Mouse (Mus musculus) adrenal gland, adult 2 months (tissue): ENCODE data around the gene Olfr52. TPM values are rescaled to one million over a fixed set of nuclear protein-coding genes. Genes with fewer than 3 reads are reported as not detected.
"Not testable (repeated sequence)": the region's sequence is repeated elsewhere in the genome, so short reads cannot be mapped to it uniquely, and the experiment has no call there.

Experiments used
- DNase-seq: peaks from one replicate; pipeline ENCODE4 v3.0.0; 2021
- long read RNA-seq: library from polyadenylated mRNA; stranded (forward); transcript quantifications from one replicate; pipeline ENCODE4 v2.0.0, GENCODE M21; 2021
- polyA plus RNA-seq: library from polyadenylated mRNA; depleted of rRNA; stranded (reverse); fragments of >200 nt; gene quantifications from 2 replicates; pipeline ENCODE4 v1.2.3, GENCODE M21; 2012; rRNA removed
- total RNA-seq, 2 experiments: library from RNA; stranded (reverse); gene quantifications; 2 replicates each; pipeline ENCODE4 v1.2.3; 2021

Olfr52 gene
- total RNA-seq (not detected), polyA plus RNA-seq (not detected in 2 replicates)
- long read RNA-seq = 0 reads

GRCm38 (mm10) chr2:86185583-86185982 is at the start of gene Olfr52:
Gene Olfr52, minus strand, starts transcription at chr2:86185683.
- no peak for DNase-seq

- no peak for DNase-seq
These were observed 45.8 kb upstream of the Olfr52 start, which contains the start of gene Olfr1047 for GRCm38 (mm10) chr2:86231301-86231700. Gene Olfr1047, minus strand, starts transcription at chr2:86231401.

- DNase-seq = no peak
These were observed 33.7 kb upstream of the Olfr52 start, which contains the start of gene Olfr1046 for GRCm38 (mm10) chr2:86219214-86219613. Gene Olfr1046, minus strand, starts transcription at chr2:86219314.

GRCm38 (mm10) chr2:86202909-86203308 is 17.4 kb upstream of the Olfr52 start, which contains the start of gene Olfr1045:
Gene Olfr1045, minus strand, starts transcription at chr2:86203009.
- DNase-seq = no peak

- no peak for DNase-seq
These were observed 10.4 kb upstream of the Olfr52 start for GRCm38 (mm10) chr2:86195863-86196262.

GRCm38 (mm10) chr2:86179950-86180349 is 5.5 kb downstream of the Olfr52 start:
- DNase-seq = no peak

GRCm38 (mm10) chr2:86177720-86178119 is 7.8 kb downstream of the Olfr52 start, which contains the start of gene Olfr1044:
Gene Olfr1044, minus strand, starts transcription at chr2:86177820.
- DNase-seq = no peak

- not testable (repeated sequence) for DNase-seq
These were observed 10.1 kb downstream of the Olfr52 start for GRCm38 (mm10) chr2:86175422-86175821.

- no peak for DNase-seq
These were observed 18.1 kb downstream of the Olfr52 start, which contains the start of gene Olfr1043 for GRCm38 (mm10) chr2:86167422-86167821. Gene Olfr1043, minus strand, starts transcription at chr2:86167522.

- no peak for DNase-seq
These were observed 23.7 kb downstream of the Olfr52 start, which contains the start of gene Olfr1042 for GRCm38 (mm10) chr2:86161738-86162137. Gene Olfr1042, minus strand, starts transcription at chr2:86161838.

GRCm38 (mm10) chr2:86146632-86147031 is 38.9 kb downstream of the Olfr52 start, which contains the start of gene Olfr1040:
Gene Olfr1040, minus strand, starts transcription at chr2:86146732.
- no peak for DNase-seq

GRCm38 (mm10) chr2:86135828-86136227 is 49.7 kb downstream of the Olfr52 start, which contains the start of gene Olfr1039:
Gene Olfr1039, minus strand, starts transcription at chr2:86135928.
- DNase-seq = no peak

Other genes starting within 250 kb of the Olfr52 start
- gene Olfr1028, start 235.2 kb downstream of the Olfr52 start, total RNA-seq = not detected
- gene Olfr1028, start 235.2 kb downstream of the Olfr52 start, polyA plus RNA-seq = not detected in 2 replicates
- not detected for gene Olfr1029, start 211.8 kb downstream of the Olfr52 start, total RNA-seq
- 0.09 TPM in 1 of 2 replicates, not detected in the other for gene Olfr1029, start 211.8 kb downstream of the Olfr52 start, polyA plus RNA-seq
- gene Olfr1030, start 206.4 kb downstream of the Olfr52 start, total RNA-seq = under 1 TPM in 1 of 2 experiments, not detected in 1; 0.09 TPM
- not detected in 2 replicates for gene Olfr1030, start 206.4 kb downstream of the Olfr52 start, polyA plus RNA-seq
- gene Olfr1031, start 195.4 kb downstream of the Olfr52 start, total RNA-seq = not detected
- gene Olfr1031, start 195.4 kb downstream of the Olfr52 start, polyA plus RNA-seq = not detected in 2 replicates
- not detected for gene Olfr1032, start 180.1 kb downstream of the Olfr52 start, total RNA-seq
- not detected in 2 replicates for gene Olfr1032, start 180.1 kb downstream of the Olfr52 start, polyA plus RNA-seq
- 1 to 10 TPM; 3.4 to 4.4 TPM for gene Olfr1033, start 165.1 kb downstream of the Olfr52 start, total RNA-seq
- gene Olfr1033, start 165.1 kb downstream of the Olfr52 start, polyA plus RNA-seq = 0.19 and 0.42 TPM in 2 replicates
- gene Olfr1034, start 139.8 kb downstream of the Olfr52 start, total RNA-seq = under 1 TPM; 0.10 to 0.52 TPM
- gene Olfr1034, start 139.8 kb downstream of the Olfr52 start, polyA plus RNA-seq = 0.07 TPM in 2 replicates
- gene Olfr1036, start 111.7 kb downstream of the Olfr52 start, total RNA-seq = not detected
- gene Olfr1036, start 111.7 kb downstream of the Olfr52 start, polyA plus RNA-seq = not detected in 2 replicates
- gene Olfr1037, start 98.3 kb downstream of the Olfr52 start, total RNA-seq = not detected
- not detected in 2 replicates for gene Olfr1037, start 98.3 kb downstream of the Olfr52 start, polyA plus RNA-seq
- gene Olfr1039, start 49.8 kb downstream of the Olfr52 start, total RNA-seq = not detected
- gene Olfr1039, start 49.8 kb downstream of the Olfr52 start, polyA plus RNA-seq = not detected in 2 replicates
- gene Olfr1040, start 39.0 kb downstream of the Olfr52 start, total RNA-seq = not detected
- gene Olfr1040, start 39.0 kb downstream of the Olfr52 start, polyA plus RNA-seq = not detected in 2 replicates
- gene Olfr1042, start 23.8 kb downstream of the Olfr52 start, total RNA-seq = not detected
- not detected in 2 replicates for gene Olfr1042, start 23.8 kb downstream of the Olfr52 start, polyA plus RNA-seq
- not detected for gene Olfr1043, start 18.2 kb downstream of the Olfr52 start, total RNA-seq
- not detected in 2 replicates for gene Olfr1043, start 18.2 kb downstream of the Olfr52 start, polyA plus RNA-seq
- gene Olfr1044, start 7.9 kb downstream of the Olfr52 start, total RNA-seq = not detected
- gene Olfr1044, start 7.9 kb downstream of the Olfr52 start, polyA plus RNA-seq = not detected in 2 replicates
- not detected for gene Olfr1045, start 17.3 kb upstream of the Olfr52 start, total RNA-seq
- not detected in 2 replicates for gene Olfr1045, start 17.3 kb upstream of the Olfr52 start, polyA plus RNA-seq
- gene Olfr1046, start 33.6 kb upstream of the Olfr52 start, total RNA-seq = not detected
- not detected in 2 replicates for gene Olfr1046, start 33.6 kb upstream of the Olfr52 start, polyA plus RNA-seq
- gene Olfr1047, start 45.7 kb upstream of the Olfr52 start, total RNA-seq = not detected
- gene Olfr1047, start 45.7 kb upstream of the Olfr52 start, polyA plus RNA-seq = not detected in 2 replicates
- not detected for gene Olfr1048, start 54.6 kb upstream of the Olfr52 start, total RNA-seq
- not detected in 2 replicates for gene Olfr1048, start 54.6 kb upstream of the Olfr52 start, polyA plus RNA-seq
- gene Olfr1049, start 72.6 kb upstream of the Olfr52 start, total RNA-seq = not detected
- gene Olfr1049, start 72.6 kb upstream of the Olfr52 start, polyA plus RNA-seq = not detected in 2 replicates
- not detected for gene Olfr1051, start 93.4 kb upstream of the Olfr52 start, total RNA-seq
- not detected in 2 replicates for gene Olfr1051, start 93.4 kb upstream of the Olfr52 start, polyA plus RNA-seq
- gene Olfr1052, start 106.8 kb upstream of the Olfr52 start, total RNA-seq = not detected
- gene Olfr1052, start 106.8 kb upstream of the Olfr52 start, polyA plus RNA-seq = not detected in 2 replicates
- gene Olfr1053, start 129.6 kb upstream of the Olfr52 start, total RNA-seq = not detected
- gene Olfr1053, start 129.6 kb upstream of the Olfr52 start, polyA plus RNA-seq = not detected in 2 replicates
- not detected for gene Olfr1054, start 149.8 kb upstream of the Olfr52 start, total RNA-seq
- not detected in 2 replicates for gene Olfr1054, start 149.8 kb upstream of the Olfr52 start, polyA plus RNA-seq
- gene Olfr1055, start 164.6 kb upstream of the Olfr52 start, total RNA-seq = not detected
- gene Olfr1055, start 164.6 kb upstream of the Olfr52 start, polyA plus RNA-seq = not detected in 2 replicates
- gene Olfr1056, start 176.8 kb upstream of the Olfr52 start, total RNA-seq = not detected
- gene Olfr1056, start 176.8 kb upstream of the Olfr52 start, polyA plus RNA-seq = not detected in 2 replicates
- gene Olfr1057, start 192.7 kb upstream of the Olfr52 start, total RNA-seq = not detected
- not detected in 2 replicates for gene Olfr1057, start 192.7 kb upstream of the Olfr52 start, polyA plus RNA-seq
- gene Olfr1058, start 202.9 kb upstream of the Olfr52 start, total RNA-seq = not detected
- not detected in 2 replicates for gene Olfr1058, start 202.9 kb upstream of the Olfr52 start, polyA plus RNA-seq
- not detected for gene Olfr1061, start 228.4 kb upstream of the Olfr52 start, total RNA-seq
- gene Olfr1061, start 228.4 kb upstream of the Olfr52 start, polyA plus RNA-seq = not detected in 2 replicates
- gene Olfr1062, start 241.1 kb upstream of the Olfr52 start, total RNA-seq = not detected
- not detected in 2 replicates for gene Olfr1062, start 241.1 kb upstream of the Olfr52 start, polyA plus RNA-seq